Mouse (Mus musculus) heart, adult 2 months (tissue): ENCODE data around the gene Eml6. TPM values are rescaled to one million over a fixed set of nuclear protein-coding genes. Genes with fewer than 3 reads are reported as not detected.
A peak's percentile ranks its signal among the peaks of the same experiment; 100 is the strongest.

Experiments
- DNase-seq, 2 experiments: peaks; one replicate each; pipeline ENCODE4 v3.0.0; 2021
- H3K27ac ChIP-seq: fragments of 200-600 bp; 2 replicates; pipeline ENCODE4 v1.8.1; 2022
- H3K27me3 ChIP-seq: fragments of 200-500 bp; 2 replicates; pipeline ENCODE4 v1.6.1; 2012; ENCODE audit warnings: mild to moderate bottlenecking, low read length, inconsistent platforms, mixed read lengths; ENCODE audit not compliant: control insufficient read depth, insufficient read depth
- H3K36me3 ChIP-seq: fragments of 200-500 bp; 2 replicates; pipeline ENCODE4 v1.6.1; 2012; ENCODE audit warnings: low read length, inconsistent platforms; ENCODE audit not compliant: control insufficient read depth, insufficient read depth
- H3K4me1 ChIP-seq: fragments of 200-500 bp; 2 replicates; pipeline ENCODE4 v1.6.1; 2011; ENCODE audit warnings: low read length; ENCODE audit not compliant: control insufficient read depth, insufficient read depth
- H3K4me3 ChIP-seq: fragments of 200-600 bp; 2 replicates; pipeline ENCODE4 v1.8.1; 2022
- H3K79me2 ChIP-seq: fragments of 200-500 bp; replicated peaks from 2 replicates; pipeline ENCODE4 v1.6.1; 2012; ENCODE audit warnings: mild to moderate bottlenecking, inconsistent platforms, low read length, moderate library complexity, mixed read lengths; ENCODE audit not compliant: control insufficient read depth, insufficient read depth
- H3K9ac ChIP-seq: fragments of 200-500 bp; 2 replicates; pipeline ENCODE4 v1.6.1; 2012; ENCODE audit warnings: low read depth, mild to moderate bottlenecking, control low read depth, inconsistent platforms, low read length, mixed read lengths
- CTCF ChIP-seq: fragments of 200-600 bp; IDR thresholded peaks from 2 replicates; pipeline ENCODE4 v1.8.1; 2022; ENCODE audit warnings: antibody characterized with exemption, mild to moderate bottlenecking, moderate library complexity
- EP300 ChIP-seq: fragments of 200-500 bp; IDR thresholded peaks from 2 replicates; pipeline ENCODE4 v1.6.1; 2011; ENCODE audit warnings: low read depth, low read length, control low read depth; ENCODE audit not compliant: insufficient read depth
- POLR2A ChIP-seq: fragments of 200-500 bp; IDR thresholded peaks from 2 replicates; pipeline ENCODE4 v1.6.1; 2011; ENCODE audit warnings: mild to moderate bottlenecking, low read depth, low read length, control low read depth; ENCODE audit not compliant: insufficient read depth
- WGBS: fragments of 180-500 bp; shearing (Covaris S2); methylation state at CpG from one replicate; pipeline ENCODE4 v1.1.7; 2018; 5-methylcytosine and 5-hydroxymethylcytosine counted together
- intact Hi-C: fragments of 180-260 bp; cut with DNase I; formaldehyde crosslinking; loops from one replicate; pipeline ENCODE4 v1.15.1; 2025
- polyA plus RNA-seq: library from polyadenylated mRNA; depleted of rRNA; stranded (reverse); fragments of >200 nt; gene quantifications from 2 replicates; pipeline ENCODE4 v1.2.3, GENCODE M21; 2012
- total RNA-seq, 2 experiments: library from RNA; stranded (reverse); gene quantifications; 2 replicates each; pipeline ENCODE4 v1.2.3; 2021

The Eml6 gene
- total and polyA plus RNA-seq, 3 experiments: 2.0 to 2.2 (median 2.1) TPM

- no peak overlapping the region for H3K4me3 ChIP-seq
- no peak overlapping the region for H3K27ac ChIP-seq
- no peaks in the 10 kb centered on the region for H3K36me3 ChIP-seq
- peak in 1 of 2 experiments; percentile 7 for DNase-seq
- no peaks in the 10 kb centered on the region for H3K79me2 ChIP-seq
- H3K27me3 ChIP-seq: no peaks in the 10 kb centered on the region
- H3K9ac ChIP-seq: no peak overlapping the region
- intact Hi-C loops: no loop called here
- 72% methylated on average over 5 of the region's 5 CpGs for WGBS
- no peaks in the 10 kb centered on the region; the same call in 1 of the 2 replicates for H3K4me1 ChIP-seq
- no peak for TF ChIP-seq CTCF
- TF ChIP-seq EP300: no peak
- TF ChIP-seq POLR2A: no peak
These were observed 66.5 kb downstream of the Eml6 start for GRCm38 (mm10) chr11:29959366-29959765.

- intact Hi-C loops: no loop called here
- DNase-seq: no peak
- Histone ChIP-seq H3K36me3 (no peaks in the 10 kb centered on the region), H3K79me2 (no peaks in the 10 kb centered on the region), H3K27ac (no peak overlapping the region), H3K4me3 (no peak overlapping the region), H3K27me3 (no peaks in the 10 kb centered on the region), H3K4me1 (no peaks in the 10 kb centered on the region), H3K9ac (no peak overlapping the region)
- 89% methylated on average over 3 of the region's 3 CpGs for WGBS
- TF ChIP-seq POLR2A: no peak
- TF ChIP-seq EP300: no peak
- no peak for TF ChIP-seq CTCF
These were observed 81.2 kb downstream of the Eml6 start for GRCm38 (mm10) chr11:29944661-29945060.

GRCm38 (mm10) chr11:29924332-29924731 lies 101.5 kb downstream of the Eml6 start:
- Histone ChIP-seq H3K27me3 (no peaks in the 10 kb centered on the region), H3K4me3 (no peak overlapping the region), H3K9ac (no peak overlapping the region), H3K79me2 (no peaks in the 10 kb centered on the region), H3K27ac (no peak overlapping the region), H3K4me1 (no peaks in the 10 kb centered on the region), H3K36me3 (no peaks in the 10 kb centered on the region)
- TF ChIP-seq POLR2A (no peak), EP300 (no peak), CTCF (no peak)
- WGBS: 89% methylated on average over 2 of the region's 2 CpGs
- no peak for DNase-seq
- intact Hi-C loops: no loop called here

- 85% methylated on average over 1 of the region's 1 CpGs for WGBS
- TF ChIP-seq CTCF (no peak), POLR2A (no peak), EP300 (no peak)
- H3K79me2 ChIP-seq: no peaks in the 10 kb centered on the region
- no peaks in the 10 kb centered on the region for H3K36me3 ChIP-seq
- H3K27me3 ChIP-seq: no peaks in the 10 kb centered on the region
- no peak for DNase-seq
- no peak overlapping the region for H3K27ac ChIP-seq
- intact Hi-C loops: no loop called here
- no peak overlapping the region for H3K4me3 ChIP-seq
- H3K9ac ChIP-seq: no peak overlapping the region
- H3K4me1 ChIP-seq: no peaks in the 10 kb centered on the region
These were observed 102.0 kb downstream of the Eml6 start for GRCm38 (mm10) chr11:29923851-29924250.

- Histone ChIP-seq H3K79me2 (no peaks in the 10 kb centered on the region), H3K4me3 (no peak overlapping the region), H3K27ac (no peak overlapping the region), H3K9ac (no peak overlapping the region), H3K27me3 (no peaks in the 10 kb centered on the region), H3K4me1 (no peaks in the 10 kb centered on the region), H3K36me3 (no peaks in the 10 kb centered on the region)
- no peak for DNase-seq
- intact Hi-C loops: no loop called here
- TF ChIP-seq CTCF: no peak
- TF ChIP-seq EP300: no peak
- no peak for TF ChIP-seq POLR2A
- WGBS: 84% methylated on average over 4 of the region's 4 CpGs
These were observed 112.7 kb downstream of the Eml6 start for GRCm38 (mm10) chr11:29913180-29913579.

- no peak for DNase-seq
- H3K27me3 ChIP-seq: no peaks in the 10 kb centered on the region
- intact Hi-C loops: no loop called here
- H3K4me3 ChIP-seq: no peak overlapping the region
- no peaks in the 10 kb centered on the region for H3K36me3 ChIP-seq
- no peak for TF ChIP-seq POLR2A
- no peak for TF ChIP-seq CTCF
- no peak for TF ChIP-seq EP300
- H3K4me1 ChIP-seq: no peaks in the 10 kb centered on the region
- H3K27ac ChIP-seq: no peak overlapping the region
- H3K9ac ChIP-seq: no peak overlapping the region
- H3K79me2 ChIP-seq: no peaks in the 10 kb centered on the region
These were observed 116.5 kb downstream of the Eml6 start for GRCm38 (mm10) chr11:29909330-29909729.

GRCm38 (mm10) chr11:29885160-29885559 lies 140.7 kb downstream of the Eml6 start:
- intact Hi-C loops: loop anchor here (1.0 to 5.0 kb wide), 4 partner anchors 23 to 618 kb away; no protein-coding TSS in a partner anchor
- DNase-seq: peak; percentile 37 to 45
- 0% methylated on average over 1 of the region's 1 CpGs for WGBS
- no peaks in the 10 kb centered on the region for H3K79me2 ChIP-seq
- H3K4me1 ChIP-seq: no peaks in the 10 kb centered on the region
- H3K9ac ChIP-seq: no peak overlapping the region
- H3K27me3 ChIP-seq: no peaks in the 10 kb centered on the region
- no peak overlapping the region for H3K4me3 ChIP-seq
- H3K36me3 ChIP-seq: no peaks in the 10 kb centered on the region
- H3K27ac ChIP-seq: no peak overlapping the region
- TF ChIP-seq POLR2A: no peak
- TF ChIP-seq CTCF: peak; percentile 90
- TF ChIP-seq EP300: no peak
